Mouse (Mus musculus) liver, embryonic 14.5 days (tissue): ENCODE measurements around the gene Slfn14. TPM values are rescaled to one million over a fixed set of nuclear protein-coding genes. Genes with fewer than 3 reads are reported as not detected.
"Not testable (repeated sequence)": the region's sequence is repeated elsewhere in the genome, so short reads cannot be mapped to it uniquely, and the experiment has no call there.

ENCODE experiments used
- ATAC-seq: fragments of 200-750 bp; cut with Nextera tagmentation; 2 replicates; pipeline ENCODE4 v1.8.0; 2017; ENCODE audit warnings: moderate number of reproducible peaks, mild to moderate bottlenecking, moderate library complexity; ENCODE audit not compliant: insufficient read depth
- DNase-seq, 3 experiments: peaks; one replicate each; pipeline ENCODE4 v3.0.0-alpha.2; 2012 to 2013; ENCODE audit warnings: low read depth in 3 of 3, low spot score in 3 of 3
- H3K27ac ChIP-seq: fragments of 300-500 bp; sonication (generic); 2 replicates; pipeline ENCODE4 v1.5.1; 2014; ENCODE audit warnings: moderate library complexity, mild to moderate bottlenecking, control low read depth, inconsistent platforms
- H3K27me3 ChIP-seq: fragments of 300-500 bp; sonication (generic); 2 replicates; pipeline ENCODE4 v1.6.1; 2014; ENCODE audit warnings: mild to moderate bottlenecking, low read length, moderate library complexity; ENCODE audit not compliant: control insufficient read depth, insufficient read depth
- H3K36me3 ChIP-seq: fragments of 300-500 bp; sonication (generic); replicated peaks from 2 replicates; pipeline ENCODE4 v1.6.1; 2014; ENCODE audit warnings: low read depth; ENCODE audit not compliant: control insufficient read depth, insufficient read depth
- H3K4me1 ChIP-seq, 2 experiments: fragments of 200-500 bp in 1 of 2; fragments of 300-500 bp in 1 of 2; sonication (generic) in 1 of 2; replicated peaks; 2 replicates each; pipeline ENCODE4 v1.6.1; 2012 to 2014; ENCODE audit warnings: antibody characterized with exemption in 1 of 2, inconsistent platforms in 1 of 2, low read length in 1 of 2; ENCODE audit not compliant: control insufficient read depth in 2 of 2, insufficient read depth in 2 of 2
- H3K4me2 ChIP-seq: fragments of 300-500 bp; sonication (generic); 2 replicates; pipeline ENCODE4 v1.6.1; 2014; ENCODE audit warnings: low read depth, mild to moderate bottlenecking, control low read depth, moderate library complexity
- H3K4me3 ChIP-seq, 2 experiments: fragments of 200-500 bp in 1 of 2; fragments of 300-500 bp in 1 of 2; sonication (generic) in 1 of 2; 2 replicates each; pipeline ENCODE4 v1.5.1; 2012 to 2014; ENCODE audit warnings: low read depth in 2 of 2, low read length in 2 of 2, mild to moderate bottlenecking in 2 of 2, control low read depth in 1 of 2, inconsistent platforms in 1 of 2, moderate library complexity in 1 of 2; ENCODE audit not compliant: insufficient read depth in 1 of 2
- H3K9ac ChIP-seq: fragments of 300-500 bp; sonication (generic); replicated peaks from 2 replicates; pipeline ENCODE4 v1.6.1; 2014; ENCODE audit warnings: mild to moderate bottlenecking, control low read depth, moderate library complexity
- H3K9me3 ChIP-seq: fragments of 300-500 bp; sonication (generic); 2 replicates; pipeline ENCODE4 v1.6.1; 2016; ENCODE audit warnings: low read length, mixed read lengths; ENCODE audit not compliant: control insufficient read depth
- CTCF ChIP-seq: IDR thresholded peaks from 2 replicates; pipeline ENCODE4 v1.5.1; 2016; ENCODE audit warnings: antibody characterized with exemption, low read depth, control low read depth
- EP300 ChIP-seq: IDR thresholded peaks from 2 replicates; pipeline ENCODE4 v1.6.1; 2016; ENCODE audit warnings: antibody characterized with exemption, low read depth
- WGBS: fragments of 180-500 bp; shearing (Covaris S2); extraction: QIAGEN DNeasy Blood & Tissue Kit; methylation state at CpG from one replicate; pipeline ENCODE4 v1.1.7; 2014; ENCODE audit not compliant: insufficient replicate concordance; 5-methylcytosine and 5-hydroxymethylcytosine counted together
- polyA plus RNA-seq, 2 experiments: library from polyadenylated mRNA; depleted of rRNA in 1 of 2; stranded (reverse) in 1 of 2; unstranded in 1 of 2; fragments of >200 nt; fragmentation: Nextera tagmentation in 1 of 2; extraction: Ambion mirVana in 1 of 2; gene quantifications; 2 replicates each; pipeline versions ENCODE4 v1.2.1 to v1.2.3; 2012 to 2014

Slfn14 gene
- polyA plus RNA-seq, 2 experiments: 15.4 to 30.4 TPM

GRCm38 (mm10) chr11:83263146-83263545, 23.4 kb downstream of the Slfn14 start:
- no peaks in the 10 kb centered on the region for H3K27me3 ChIP-seq
- peaks cover 5% of the 10 kb centered on the region for H3K36me3 ChIP-seq
- H3K27ac ChIP-seq: peak overlapping the region; percentile 92
- TF ChIP-seq CTCF: peak; percentile 86
- peak; percentile 26; the same call in 1 of the 2 replicates for TF ChIP-seq EP300
- H3K4me3 ChIP-seq: no peak overlapping the region
- peak overlapping the region; percentile 68 for H3K4me2 ChIP-seq
- ATAC-seq: peak; percentile 83
- 29% methylated on average over 3 of the region's 3 CpGs for WGBS
- peaks cover 12 to 17% of the 10 kb centered on the region in 2 experiments for H3K4me1 ChIP-seq
- H3K9ac ChIP-seq: peak overlapping the region; percentile 43; the same call in 1 of the 2 replicates
- H3K9me3 ChIP-seq: no peaks in the 10 kb centered on the region
- peak; percentile 50 to 65 (median 59) for DNase-seq

DNA sequence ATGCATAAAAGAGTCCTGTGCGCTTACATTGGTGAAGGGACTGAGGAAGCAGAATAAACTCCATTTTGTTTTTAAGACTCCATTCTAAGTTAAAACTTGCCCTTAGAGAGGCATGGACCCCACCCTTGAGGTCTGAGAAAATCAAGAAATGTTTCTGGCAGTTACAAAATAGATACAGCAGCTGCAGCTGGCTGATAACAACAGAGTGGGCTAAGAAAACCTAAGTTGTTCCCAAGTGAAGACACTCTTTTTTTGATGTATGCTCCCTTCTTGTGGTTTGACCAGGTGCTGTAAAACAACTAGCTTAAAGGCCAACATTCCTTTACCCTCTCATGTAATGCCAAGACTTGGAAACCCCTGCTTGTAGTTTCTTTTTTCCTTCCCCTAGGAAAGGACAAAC, 23.9 kb downstream of the Slfn14 start:
- H3K4me2 ChIP-seq: peak overlapping the region; percentile 68

GRCm38 (mm10) chr11:83257211-83257610, 29.3 kb downstream of the Slfn14 start:
- DNase-seq, H3K36me3 ChIP-seq: not testable (repeated sequence)

More for the DNA sequence above, 23.9 kb downstream of the Slfn14 start:
- 70% methylated on average over 1 of the region's 1 CpGs for WGBS
- H3K4me3 ChIP-seq: no peak overlapping the region
- DNase-seq: peak; percentile 69 to 77 (median 76)
- H3K4me1 ChIP-seq: peaks cover 12 to 17% of the 10 kb centered on the region in 2 experiments
- H3K36me3 ChIP-seq: peaks cover 5% of the 10 kb centered on the region
- TF ChIP-seq CTCF: no peak
- TF ChIP-seq EP300: peak; percentile 89
- H3K9ac ChIP-seq: peak overlapping the region; percentile 43; the same call in 1 of the 2 replicates
- no peaks in the 10 kb centered on the region for H3K27me3 ChIP-seq
- peak; percentile 91 for ATAC-seq
- no peaks in the 10 kb centered on the region for H3K9me3 ChIP-seq
- peak overlapping the region; percentile 92 for H3K27ac ChIP-seq

DNA sequence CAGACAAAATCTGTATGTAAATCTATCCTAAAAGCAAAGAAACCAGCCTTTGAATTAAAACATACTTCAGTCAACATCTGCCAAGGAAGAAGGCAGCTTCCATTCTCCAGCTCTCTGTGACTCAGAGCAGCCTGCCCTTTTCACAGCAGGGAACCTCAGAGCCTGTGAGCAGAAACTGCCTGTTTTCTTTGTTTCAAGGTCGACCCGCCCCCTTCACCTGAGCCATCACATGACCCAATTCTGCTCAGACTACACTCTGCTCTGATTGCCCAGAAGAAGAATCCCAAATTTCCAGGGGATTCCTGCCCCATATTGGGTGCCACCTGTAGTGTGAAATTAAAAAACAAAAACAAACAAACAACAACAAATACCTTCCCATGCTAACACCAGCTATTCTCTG, 46.7 kb downstream of the Slfn14 start:
- Histone ChIP-seq H3K4me1 (peaks cover 7 to 12% of the 10 kb centered on the region in 2 experiments; a peak in 3 of 4 replicates), H3K4me3 (no peak overlapping the region), H3K27me3 (no peaks in the 10 kb centered on the region), H3K36me3 (peaks cover 4% of the 10 kb centered on the region; the same call in 1 of the 2 replicates), H3K9me3 (no peaks in the 10 kb centered on the region), H3K4me2 (no peak overlapping the region), H3K27ac (no peak overlapping the region), H3K9ac (no peak overlapping the region)
- 39% methylated on average over 2 of the region's 2 CpGs for WGBS
- no peak for TF ChIP-seq CTCF
- no peak for TF ChIP-seq EP300
- no peak for ATAC-seq
- DNase-seq: no peak

More at GRCm38 (mm10) chr11:83257211-83257610, 29.3 kb downstream of the Slfn14 start:
- ATAC-seq, H3K4me2 ChIP-seq, H3K9me3 ChIP-seq, H3K4me1 ChIP-seq, H3K4me3 ChIP-seq, H3K9ac ChIP-seq, H3K27me3 ChIP-seq, H3K27ac ChIP-seq: not testable (repeated sequence)
- WGBS: 56% methylated on average over 5 of the region's 5 CpGs

- 60% methylated on average over 2 of the region's 2 CpGs for WGBS
- Histone ChIP-seq H3K4me2 (no peak overlapping the region), H3K36me3 (no peaks in the 10 kb centered on the region; the same call in 1 of the 2 replicates), H3K27me3 (no peaks in the 10 kb centered on the region), H3K9ac (no peak overlapping the region), H3K27ac (peak overlapping the region; percentile 52), H3K4me3 (no peak overlapping the region), H3K4me1 (peaks cover 7 to 16% of the 10 kb centered on the region in 2 experiments; a peak in 3 of 4 replicates), H3K9me3 (no peaks in the 10 kb centered on the region)
- no peak for DNase-seq
- ATAC-seq: peak; percentile 67; the same call in 1 of the 2 replicates
- TF ChIP-seq CTCF (no peak), EP300 (no peak)
These were observed 48.1 kb downstream of the Slfn14 start for GRCm38 (mm10) chr11:83238389-83238788.

DNA sequence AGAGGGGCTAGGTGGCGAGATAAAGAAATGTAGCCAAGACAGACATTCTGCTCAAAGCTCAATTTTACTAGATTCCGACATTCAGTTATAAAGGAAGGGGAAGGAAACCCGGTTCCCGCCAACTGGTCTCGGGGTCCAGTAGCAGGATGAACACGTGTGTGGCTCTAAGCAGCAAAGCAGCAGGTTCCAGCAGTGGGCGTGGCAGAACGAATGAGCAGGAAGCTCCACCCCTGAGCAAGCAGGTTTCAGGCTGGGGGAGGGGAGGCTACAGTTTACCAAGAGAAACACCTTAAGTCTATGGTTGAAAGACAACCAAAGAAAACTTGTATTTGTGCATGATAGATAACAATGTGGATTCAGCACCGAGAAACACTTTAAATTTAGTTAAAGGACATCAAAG, 49.1 kb downstream of the Slfn14 start:
- WGBS: 61% methylated on average over 9 of the region's 9 CpGs
- not testable (repeated sequence) for H3K4me3 ChIP-seq

More for the DNA sequence above, 49.1 kb downstream of the Slfn14 start:
- not testable (repeated sequence) for H3K27me3 ChIP-seq, H3K4me2 ChIP-seq, H3K9ac ChIP-seq, H3K36me3 ChIP-seq, DNase-seq, H3K9me3 ChIP-seq, H3K27ac ChIP-seq, ATAC-seq
- peaks cover 8 to 18% of the 10 kb centered on the region in 2 experiments; a peak in 3 of 4 replicates for H3K4me1 ChIP-seq
